Mouse (Mus musculus) limb, embryonic 10.5 days (tissue): ENCODE measurements around the gene Shank1. TPM values are rescaled to one million over a fixed set of nuclear protein-coding genes. Genes with fewer than 3 reads are reported as not detected.
A peak's percentile ranks its signal among the peaks of the same experiment; 100 is the strongest.

Experiments used
- DNase-seq: peaks from one replicate; pipeline ENCODE4 v3.0.0-alpha.2; 2017; ENCODE audit warnings: low spot score
- H3K27ac ChIP-seq: fragments of 300-500 bp; sonication (generic); 2 replicates; pipeline ENCODE4 v1.5.1; 2016; ENCODE audit warnings: mild to moderate bottlenecking
- H3K27me3 ChIP-seq: fragments of 300-500 bp; sonication (generic); 2 replicates; pipeline ENCODE4 v1.6.1; 2016; ENCODE audit warnings: low read depth, mild to moderate bottlenecking; ENCODE audit not compliant: poor library complexity, severe bottlenecking
- H3K36me3 ChIP-seq: fragments of 300-500 bp; sonication (generic); 2 replicates; pipeline ENCODE4 v1.6.1; 2016; ENCODE audit warnings: mild to moderate bottlenecking, moderate library complexity
- H3K4me1 ChIP-seq: fragments of 300-500 bp; sonication (generic); 2 replicates; pipeline ENCODE4 v1.6.1; 2016
- H3K4me3 ChIP-seq: fragments of 300-500 bp; sonication (generic); 2 replicates; pipeline ENCODE4 v1.5.1; 2016; ENCODE audit warnings: mild to moderate bottlenecking, moderate library complexity
- H3K9me3 ChIP-seq: fragments of 300-500 bp; sonication (generic); replicated peaks from 2 replicates; pipeline ENCODE4 v1.6.1; 2016; ENCODE audit warnings: mild to moderate bottlenecking
- WGBS: fragments of 180-500 bp; shearing (Covaris S2); methylation state at CpG from one replicate; pipeline ENCODE4 v1.1.7; 2016; 5-methylcytosine and 5-hydroxymethylcytosine counted together
- polyA plus RNA-seq: library from polyadenylated mRNA; unstranded; fragments of >200 nt; fragmentation: Nextera tagmentation; extraction: Ambion mirVana; gene quantifications from 2 replicates; pipeline ENCODE4 v1.2.1, GENCODE M21; 2016

Gene Shank1
- polyA plus RNA-seq, 1 experiment from 2014 or later, result 0.40 TPM

DNA sequence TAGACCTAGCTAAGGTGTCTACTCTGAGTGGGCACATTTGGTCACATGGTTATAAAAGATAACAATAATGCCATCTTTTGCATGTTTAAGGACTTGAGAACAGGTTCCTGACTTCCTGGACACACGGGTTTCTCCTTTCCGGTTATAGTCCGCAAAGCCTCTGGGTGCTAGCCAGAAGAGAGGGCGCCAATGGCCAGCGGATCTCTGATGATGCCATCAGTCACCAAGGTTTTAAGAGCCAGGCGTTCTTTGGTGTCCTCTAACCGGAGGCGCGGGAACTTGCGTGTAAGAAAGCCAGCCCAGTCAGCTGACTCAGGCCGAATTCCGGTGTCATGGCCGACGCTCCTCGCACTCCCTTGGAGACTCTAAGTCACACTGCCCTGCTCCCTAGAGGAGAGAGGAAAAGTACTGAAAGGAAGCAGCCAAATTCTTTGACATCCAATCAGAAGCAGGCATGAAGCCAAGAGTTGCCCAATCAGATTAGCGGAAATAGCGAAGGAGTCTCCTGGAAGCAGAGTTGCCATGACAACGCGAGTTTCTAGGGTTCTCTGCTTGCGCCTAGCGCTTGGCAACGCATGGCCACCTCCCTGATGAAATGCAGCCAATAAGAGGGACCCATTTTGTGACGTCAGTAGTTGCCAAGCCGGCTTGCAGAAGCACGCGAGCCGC is 95.4 kb downstream of the Shank1 start:
- Histone ChIP-seq H3K9me3 (no peaks in the 10 kb centered on the region), H3K4me3 (peak overlapping the region; percentile 52), H3K27ac (peak overlapping the region; percentile 85), H3K36me3 (no peaks in the 10 kb centered on the region), H3K4me1 (peaks cover 3% of the 10 kb centered on the region; the same call in 1 of the 2 replicates), H3K27me3 (peaks cover 45% of the 10 kb centered on the region)
- DNase-seq, result peak; percentile 93
- 3% methylated on average over 27 of the region's 27 CpGs for WGBS

DNA sequence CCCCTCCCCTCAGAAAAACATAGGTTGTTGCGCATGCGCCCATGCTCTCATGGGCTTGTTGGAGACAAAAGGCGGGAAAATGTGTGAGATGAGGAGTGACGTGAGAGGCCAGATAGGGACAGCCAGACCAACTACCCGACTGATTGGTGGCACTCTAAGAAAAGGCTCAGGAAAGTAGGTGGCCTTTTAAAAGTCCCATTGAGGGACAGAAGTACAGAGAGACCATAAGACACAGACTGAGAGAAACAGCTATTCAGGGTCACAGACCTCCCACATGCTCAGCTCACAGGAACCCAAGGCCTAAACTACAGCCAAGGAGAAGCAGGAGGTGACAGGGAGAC is 95.9 kb downstream of the Shank1 start:
- Histone ChIP-seq H3K9me3 (no peaks in the 10 kb centered on the region), H3K4me3 (peak overlapping the region; percentile 52; the same call in 1 of the 2 replicates), H3K36me3 (no peaks in the 10 kb centered on the region), H3K27ac (peak overlapping the region; percentile 85), H3K4me1 (peaks cover 3% of the 10 kb centered on the region; the same call in 1 of the 2 replicates), H3K27me3 (peaks cover 43% of the 10 kb centered on the region)
- no peak for DNase-seq
- WGBS, result 3% methylated on average over 5 of the region's 5 CpGs

Other genes starting within 250 kb of the Shank1 start
- not detected in 2 replicates for gene Klk1b21, start 207.9 kb upstream of the Shank1 start, polyA plus RNA-seq
- gene Klk1b22, start 197.6 kb upstream of the Shank1 start, polyA plus RNA-seq, result not detected in 2 replicates
- gene Klk1b16, start 173.5 kb upstream of the Shank1 start, polyA plus RNA-seq, result not detected in 2 replicates
- not detected in 2 replicates for gene Klk1b24, start 122.0 kb upstream of the Shank1 start, polyA plus RNA-seq
- gene Klk1b3, start 112.1 kb upstream of the Shank1 start, polyA plus RNA-seq, result not detected in 2 replicates
- not detected in 2 replicates for gene Klk1b4, start 102.8 kb upstream of the Shank1 start, polyA plus RNA-seq
- gene Klk1b5, start 94.3 kb upstream of the Shank1 start, polyA plus RNA-seq, result not detected in 2 replicates
- not detected in 2 replicates for gene Klk1, start 84.9 kb upstream of the Shank1 start, polyA plus RNA-seq
- not detected in 2 replicates for gene Gm36864, start 74.1 kb upstream of the Shank1 start, polyA plus RNA-seq
- 0.88 and 1.1 TPM in 2 replicates for gene 1700028J19Rik, start 63.6 kb upstream of the Shank1 start, polyA plus RNA-seq
- gene 2410002F23Rik, start 63.5 kb upstream of the Shank1 start, polyA plus RNA-seq, result 179 and 220 TPM in 2 replicates
- gene Acp4, start 52.9 kb upstream of the Shank1 start, polyA plus RNA-seq, result 0.15 and 0.18 TPM in 2 replicates
- not detected in 2 replicates for gene Gm15517, start 48.8 kb upstream of the Shank1 start, polyA plus RNA-seq
- 1.1 and 1.7 TPM in 2 replicates for gene Clec11a, start 3.4 kb upstream of the Shank1 start, polyA plus RNA-seq
- 1.1 and 1.9 TPM in 2 replicates for gene Syt3, start 73.8 kb downstream of the Shank1 start, polyA plus RNA-seq
- gene 1700008O03Rik, start 75.6 kb downstream of the Shank1 start, polyA plus RNA-seq, result 0.50 and 0.68 TPM in 2 replicates
- 0.06 and 0.21 TPM in 2 replicates for gene Lrrc4b, start 118.8 kb downstream of the Shank1 start, polyA plus RNA-seq
- not detected in 2 replicates for gene Aspdh, start 155.1 kb downstream of the Shank1 start, polyA plus RNA-seq
- 72.6 and 73.3 TPM in 2 replicates for gene Josd2, start 157.7 kb downstream of the Shank1 start, polyA plus RNA-seq
- 78.6 and 91.4 TPM in 2 replicates for gene Emc10, start 186.3 kb downstream of the Shank1 start, polyA plus RNA-seq
- gene Fam71e1, start 186.3 kb downstream of the Shank1 start, polyA plus RNA-seq, result 10.6 and 16.5 TPM in 2 replicates
- gene Mybpc2, start 214.4 kb downstream of the Shank1 start, polyA plus RNA-seq, result 0.05 and 0.11 TPM in 2 replicates
- 0.20 TPM in 1 of 2 replicates, not detected in the other for gene Spib, start 221.8 kb downstream of the Shank1 start, polyA plus RNA-seq
- gene Pold1, start 238.6 kb downstream of the Shank1 start, polyA plus RNA-seq, result 175 and 184 TPM in 2 replicates
- 74.5 and 82.2 TPM in 2 replicates for gene Nr1h2, start 243.7 kb downstream of the Shank1 start, polyA plus RNA-seq